Mouse (Mus musculus): ENCODE results near the gene Ice1. TPM values are rescaled to one million over a fixed set of nuclear protein-coding genes. Genes with fewer than 3 reads are reported as not detected.

Ice1 gene
- total RNA-seq (2023) = 10 to 100 TPM; 72.3 to 73.4 TPM

DNA sequence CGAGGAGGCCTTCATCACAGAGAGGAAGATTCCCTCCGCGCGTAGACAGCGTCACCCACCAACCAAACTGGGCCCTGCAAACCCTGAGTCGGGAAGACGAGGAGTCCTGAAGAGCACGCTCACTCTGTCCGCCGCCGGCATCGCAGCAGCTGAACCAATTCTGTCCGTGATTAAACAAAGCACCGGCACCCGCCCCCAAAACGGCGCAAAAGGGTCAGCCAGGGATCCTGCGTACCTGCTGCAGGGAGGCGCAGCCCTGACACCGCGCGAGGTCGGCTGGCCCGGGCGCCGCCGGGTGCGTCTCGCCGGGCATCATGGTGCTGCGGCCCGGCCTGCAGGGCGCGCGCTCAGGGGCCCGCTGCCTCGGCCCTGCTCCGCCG is at the start of gene Ice1:
Gene Ice1 (minus strand): TSS at position 353 of the 380 bp plus-strand sequence.

Other genes starting within 250 kb of the Ice1 start
- not detected for gene Adamts16, start 204.2 kb upstream of the Ice1 start, total RNA-seq (2023)

All from T-cell, adult 66 days (primary cell).